Mouse (Mus musculus) embryonic facial prominence, embryonic 14.5 days (tissue): ENCODE measurements at regions not wholly inside any gene's neighbourhood (a gene's known extent, or its start where the extent isn't known, plus 50 kb on each side); places are given as distances from the start of the nearest gene placed in this dataset.

Experiments
- ATAC-seq: fragments of 200-750 bp; cut with Nextera tagmentation; 2 replicates; pipeline ENCODE4 v1.8.0; 2017; ENCODE audit warnings: low read depth, moderate number of reproducible peaks, moderate TSS enrichment
- DNase-seq: peaks from one replicate; pipeline ENCODE4 v3.0.0-alpha.2; 2015; ENCODE audit warnings: low spot score
- H3K27ac ChIP-seq: fragments of 300-500 bp; sonication (generic); replicated peaks from 2 replicates; pipeline ENCODE4 v1.5.1; 2014; ENCODE audit warnings: low read depth, mild to moderate bottlenecking, low read length, moderate library complexity
- H3K27me3 ChIP-seq: fragments of 300-500 bp; sonication (generic); replicated peaks from 2 replicates; pipeline ENCODE4 v1.6.1; 2014; ENCODE audit warnings: low read length; ENCODE audit not compliant: control insufficient read depth, insufficient read depth
- H3K36me3 ChIP-seq: fragments of 300-500 bp; sonication (generic); 2 replicates; pipeline ENCODE4 v1.6.1; 2014; ENCODE audit warnings: low read length, mixed read lengths; ENCODE audit not compliant: control insufficient read depth, insufficient read depth
- H3K4me1 ChIP-seq: fragments of 300-500 bp; sonication (generic); 2 replicates; pipeline ENCODE4 v1.6.1; 2014; ENCODE audit warnings: antibody characterized with exemption, low read length; ENCODE audit not compliant: control insufficient read depth, insufficient read depth
- H3K4me2 ChIP-seq: fragments of 300-500 bp; sonication (generic); 2 replicates; pipeline ENCODE4 v1.6.1; 2014; ENCODE audit warnings: low read depth, mild to moderate bottlenecking, low read length, moderate library complexity, mixed read lengths
- H3K4me3 ChIP-seq: fragments of 300-500 bp; sonication (generic); 2 replicates; pipeline ENCODE4 v1.5.1; 2014; ENCODE audit warnings: low read depth, mild to moderate bottlenecking, low read length
- H3K9ac ChIP-seq: fragments of 300-500 bp; sonication (generic); 2 replicates; pipeline ENCODE4 v1.6.1; 2014; ENCODE audit warnings: low read depth, mild to moderate bottlenecking, low read length, moderate library complexity, mixed read lengths
- H3K9me3 ChIP-seq: fragments of 300-500 bp; sonication (generic); 2 replicates; pipeline ENCODE4 v1.6.1; 2016; ENCODE audit warnings: low read length; ENCODE audit not compliant: control insufficient read depth
- WGBS: fragments of 180-500 bp; shearing (Covaris S2); extraction: QIAGEN DNeasy Blood & Tissue Kit; methylation state at CpG from one replicate; pipeline ENCODE4 v1.1.7; 2014; 5-methylcytosine and 5-hydroxymethylcytosine counted together

DNA sequence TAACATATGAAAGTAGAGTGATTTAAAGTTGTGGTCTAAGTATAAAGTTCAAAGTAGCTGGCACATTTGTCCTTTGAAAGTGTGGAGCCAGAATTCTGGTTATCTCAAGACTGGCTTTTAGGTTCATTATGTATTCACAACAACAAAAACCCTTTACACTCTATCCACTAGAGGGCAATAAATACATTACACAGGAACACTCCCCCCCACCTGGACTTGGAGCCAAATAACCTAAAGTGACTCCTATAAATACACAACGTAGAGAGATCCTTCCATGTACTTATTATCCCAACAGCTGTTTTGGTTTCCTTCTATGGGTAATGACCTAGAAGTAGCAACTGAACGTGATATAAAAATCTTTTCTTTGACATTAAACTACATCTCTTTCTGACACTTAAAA lies 1235.8 kb downstream of the Pcdh19 start:
- DNase-seq, result peak; percentile 48

More for the DNA sequence above, 1235.8 kb downstream of the Pcdh19 start:
- H3K36me3 ChIP-seq, result no peaks in the 10 kb centered on the region
- H3K27me3 ChIP-seq, result no peaks in the 10 kb centered on the region
- no peak overlapping the region for H3K4me3 ChIP-seq
- no peak overlapping the region for H3K27ac ChIP-seq
- H3K4me1 ChIP-seq, result no peaks in the 10 kb centered on the region
- ATAC-seq, result no peak
- H3K9me3 ChIP-seq, result no peaks in the 10 kb centered on the region
- H3K9ac ChIP-seq, result no peak overlapping the region
- WGBS, result 29% methylated on average over 2 of the region's 2 CpGs
- no peak overlapping the region for H3K4me2 ChIP-seq
